Mouse (Mus musculus): Measurements from ENCODE around the gene Lats1. TPM values are rescaled to one million over a fixed set of nuclear protein-coding genes. Genes with fewer than 3 reads are reported as not detected.

The Lats1 gene
- polyA plus RNA-seq (2014; fragmentation: Illumina TruSeq; extraction: RNeasy Lipid Tissue Mini Kit (QIAGEN cat#74804)) = 79.7 TPM

GRCm38 (mm10) chr10:7680731-7681301 is at the start of gene Lats1, which contains the start of gene Pcmt1:
Gene Lats1, plus strand, starts transcription at chr10:7681214.
Gene Pcmt1, minus strand, starts transcription at chr10:7681136.

GRCm38 (mm10) chr10:7667342-7667802 is 13.6 kb upstream of the Lats1 start, which contains the start of gene Nup43:
Gene Nup43, plus strand, starts transcription at chr10:7667503.

GRCm38 (mm10) chr10:7725751-7726500 is 44.9 kb downstream of the Lats1 start, which contains the start of gene Katna1:
Gene Katna1, plus strand, starts transcription at chr10:7726000.

Other genes starting within 250 kb of the Lats1 start
- 17.4 TPM for gene Ulbp1, start 207.6 kb upstream of the Lats1 start, polyA plus RNA-seq (2014; fragmentation: Illumina TruSeq; extraction: RNeasy Lipid Tissue Mini Kit (QIAGEN cat#74804))
- gene Lrp11, start 91.4 kb upstream of the Lats1 start, polyA plus RNA-seq (2014; fragmentation: Illumina TruSeq; extraction: RNeasy Lipid Tissue Mini Kit (QIAGEN cat#74804)) = 17.6 TPM
- 26.5 TPM for gene Nup43, start 13.7 kb upstream of the Lats1 start, polyA plus RNA-seq (2014; fragmentation: Illumina TruSeq; extraction: RNeasy Lipid Tissue Mini Kit (QIAGEN cat#74804))
- gene Pcmt1, start 78 bp upstream of the Lats1 start, polyA plus RNA-seq (2014; fragmentation: Illumina TruSeq; extraction: RNeasy Lipid Tissue Mini Kit (QIAGEN cat#74804)) = 68.3 TPM
- gene Katna1, start 44.8 kb downstream of the Lats1 start, polyA plus RNA-seq (2014; fragmentation: Illumina TruSeq; extraction: RNeasy Lipid Tissue Mini Kit (QIAGEN cat#74804)) = 44.8 TPM
- 446 TPM for gene Ginm1, start 111.6 kb downstream of the Lats1 start, polyA plus RNA-seq (2014; fragmentation: Illumina TruSeq; extraction: RNeasy Lipid Tissue Mini Kit (QIAGEN cat#74804))
- gene Ppil4, start 111.7 kb downstream of the Lats1 start, polyA plus RNA-seq (2014; fragmentation: Illumina TruSeq; extraction: RNeasy Lipid Tissue Mini Kit (QIAGEN cat#74804)) = 107 TPM
- gene Zc3h12d, start 151.3 kb downstream of the Lats1 start, polyA plus RNA-seq (2014; fragmentation: Illumina TruSeq; extraction: RNeasy Lipid Tissue Mini Kit (QIAGEN cat#74804)) = 0.43 TPM

All from ovary, adult 10 weeks (tissue).